Mouse (Mus musculus) stomach, postnatal 0 days (tissue): ENCODE measurements around the gene Loxl3.

Source experiments
- CTCF ChIP-seq: IDR thresholded peaks from 2 replicates; pipeline ENCODE4 v1.5.1; 2016; ENCODE audit warnings: antibody characterized with exemption, low read depth, mild to moderate bottlenecking, moderate library complexity
- EP300 ChIP-seq: optimal IDR thresholded peaks from 2 replicates; pipeline ENCODE3; 2016; ENCODE audit warnings: antibody characterized with exemption

DNA sequence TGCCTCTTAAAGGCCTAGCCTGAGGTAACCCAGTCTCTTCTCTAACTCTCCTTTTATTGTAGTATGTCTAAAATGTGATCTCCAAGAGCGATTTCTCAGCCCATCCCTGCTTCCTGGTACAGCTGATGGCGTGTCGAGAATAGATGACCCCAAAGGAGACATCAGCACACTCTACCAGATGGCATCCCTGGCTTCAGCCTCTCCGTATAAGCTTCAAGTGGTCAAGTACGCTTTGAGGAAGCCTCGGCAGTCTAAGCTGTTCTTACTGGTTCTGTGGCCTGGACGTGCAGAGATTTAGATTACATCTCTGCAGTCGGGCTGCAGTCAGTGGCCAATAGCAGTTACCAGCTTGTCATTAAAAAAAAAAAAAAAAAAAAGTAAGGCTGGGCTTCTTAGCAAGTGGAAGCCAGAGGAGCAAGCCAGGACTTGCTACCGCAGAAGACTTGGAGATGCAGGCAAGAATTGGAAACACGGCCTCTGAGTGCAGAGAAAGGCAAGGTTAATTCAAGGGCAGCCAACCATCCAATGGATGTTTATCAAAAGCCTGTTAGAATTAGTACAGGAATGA lies 28.4 kb upstream of the Loxl3 start:
- TF ChIP-seq CTCF (no peak), EP300 (no peak)
